Mouse (Mus musculus): ENCODE data around the gene Clint1. TPM values are rescaled to one million over a fixed set of nuclear protein-coding genes. Genes with fewer than 3 reads are reported as not detected.

The Clint1 gene
- polyA plus RNA-seq, 1 experiment from 2014 or later: 104 TPM

- no peak overlapping the region for H3K27ac ChIP-seq (ENCODE audit: low read length)
- 0 out of 2 replicates have a peak, but pooled peaks cover 4% of the 10 kb centered on the region for H3K36me3 ChIP-seq (ENCODE audit: insufficient read depth, low read length)
- 0 out of 2 replicates have a peak overlapping the region, but pooled peaks have one; percentile 75 for H3K4me2 ChIP-seq (replicated peaks; ENCODE audit: low read depth, low read length)
- no peaks in the 10 kb centered on the region for H3K27me3 ChIP-seq (ENCODE audit: insufficient read depth, low read length)
- H3K9ac ChIP-seq (replicated peaks; ENCODE audit: low read length): no peak overlapping the region
- no peaks in the 10 kb centered on the region for H3K9me3 ChIP-seq (ENCODE audit: low read length)
- no peak overlapping the region for H3K4me3 ChIP-seq (ENCODE audit: low read length)
- 68% methylated on average over 7 of the region's 7 CpGs for WGBS
- no peak for ATAC-seq (ENCODE audit: low FRiP score, low TSS enrichment)
- H3K4me1 ChIP-seq (ENCODE audit: insufficient read depth, low read length): peaks cover 34% of the 10 kb centered on the region
Observed at GRCm38 (mm10) chr11:45854381-45854780, 2.5 kb downstream of the Clint1 start.

DNA sequence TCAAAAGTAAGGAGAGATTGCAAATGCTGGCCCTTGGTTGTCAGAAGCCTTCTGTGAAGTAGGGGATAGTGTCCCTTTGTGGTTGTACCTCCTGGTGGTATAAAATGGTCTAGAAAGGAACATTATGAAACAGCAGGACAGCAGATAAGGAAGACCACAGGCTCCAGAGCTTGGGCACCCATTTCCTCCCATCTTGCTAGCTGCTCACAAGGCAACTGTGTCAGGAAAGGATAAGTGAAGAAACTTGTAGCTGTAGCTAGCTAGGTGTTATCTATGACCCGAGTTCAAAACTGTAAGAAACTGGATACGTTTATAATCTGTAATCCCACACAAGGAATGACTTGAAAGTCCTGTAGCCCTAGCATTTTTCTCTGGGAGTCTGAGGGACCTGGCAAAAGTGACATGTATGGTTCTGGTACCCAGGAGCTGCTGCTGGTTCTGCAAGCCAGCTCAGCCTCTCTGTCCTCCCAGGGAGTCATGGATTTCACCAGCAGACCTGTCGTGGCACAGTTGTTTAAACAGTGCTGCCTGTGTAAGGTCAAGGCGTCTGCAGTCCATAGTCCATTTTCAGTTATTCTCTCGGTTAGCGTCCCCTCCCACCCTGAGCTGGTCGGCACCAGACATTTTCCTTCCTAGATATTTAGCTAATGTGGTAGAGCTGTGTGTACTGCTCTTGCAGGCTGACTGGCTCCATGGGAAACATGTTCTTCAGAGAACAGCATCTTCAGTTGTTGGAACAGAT is 3.7 kb downstream of the Clint1 start:
- Histone ChIP-seq H3K27me3 (ENCODE audit: insufficient read depth, low read length) (no peaks in the 10 kb centered on the region), H3K4me2 (replicated peaks; ENCODE audit: low read depth, low read length) (peak overlapping the region; percentile 20; the same call in 1 of the 2 replicates), H3K9ac (replicated peaks; ENCODE audit: low read length) (no peak overlapping the region), H3K4me3 (ENCODE audit: low read length) (no peak overlapping the region), H3K27ac (ENCODE audit: low read length) (peak overlapping the region; percentile 45), H3K9me3 (ENCODE audit: low read length) (no peaks in the 10 kb centered on the region), H3K4me1 (ENCODE audit: insufficient read depth, low read length) (peaks cover 34% of the 10 kb centered on the region), H3K36me3 (ENCODE audit: insufficient read depth, low read length) (0 out of 2 replicates have a peak, but pooled peaks cover 12% of the 10 kb centered on the region)
- ATAC-seq (ENCODE audit: low FRiP score, low TSS enrichment): no peak
- 58% methylated on average over 7 of the region's 7 CpGs for WGBS

- 0 out of 2 replicates have a peak, but pooled peaks cover 15% of the 10 kb centered on the region for H3K36me3 ChIP-seq (ENCODE audit: insufficient read depth, low read length)
- no peak overlapping the region for H3K9ac ChIP-seq (replicated peaks; ENCODE audit: low read length)
- H3K27ac ChIP-seq (ENCODE audit: low read length): no peak overlapping the region
- H3K4me2 ChIP-seq (replicated peaks; ENCODE audit: low read depth, low read length): no peak overlapping the region
- no peaks in the 10 kb centered on the region for H3K27me3 ChIP-seq (ENCODE audit: insufficient read depth, low read length)
- WGBS: 76% methylated on average over 6 of the region's 6 CpGs
- H3K4me1 ChIP-seq (ENCODE audit: insufficient read depth, low read length): peaks cover 39% of the 10 kb centered on the region
- no peaks in the 10 kb centered on the region for H3K9me3 ChIP-seq (ENCODE audit: low read length)
- no peak overlapping the region for H3K4me3 ChIP-seq (ENCODE audit: low read length)
- no peak for ATAC-seq (ENCODE audit: low FRiP score, low TSS enrichment)
Observed at GRCm38 (mm10) chr11:45856149-45856516, 4.3 kb downstream of the Clint1 start.

- Histone ChIP-seq H3K36me3 (ENCODE audit: insufficient read depth, low read length) (0 out of 2 replicates have a peak, but pooled peaks cover 18% of the 10 kb centered on the region), H3K4me2 (replicated peaks; ENCODE audit: low read depth, low read length) (no peak overlapping the region), H3K9me3 (ENCODE audit: low read length) (no peaks in the 10 kb centered on the region), H3K4me3 (ENCODE audit: low read length) (no peak overlapping the region), H3K27me3 (ENCODE audit: insufficient read depth, low read length) (no peaks in the 10 kb centered on the region), H3K9ac (replicated peaks; ENCODE audit: low read length) (no peak overlapping the region), H3K4me1 (ENCODE audit: insufficient read depth, low read length) (peaks cover 13% of the 10 kb centered on the region; the same call in 1 of the 2 replicates), H3K27ac (ENCODE audit: low read length) (no peak overlapping the region)
- ATAC-seq (ENCODE audit: low FRiP score, low TSS enrichment): peak; percentile 15; the same call in 1 of the 2 replicates
- 45% methylated on average over 7 of the region's 7 CpGs for WGBS
Observed at GRCm38 (mm10) chr11:45861334-45861733, 9.5 kb downstream of the Clint1 start.

- 54% methylated on average over 3 of the region's 3 CpGs for WGBS
- no peak overlapping the region for H3K27ac ChIP-seq (ENCODE audit: low read length)
- no peak for ATAC-seq (ENCODE audit: low FRiP score, low TSS enrichment)
Observed at GRCm38 (mm10) chr11:45864409-45864808, 12.6 kb downstream of the Clint1 start.

DNA sequence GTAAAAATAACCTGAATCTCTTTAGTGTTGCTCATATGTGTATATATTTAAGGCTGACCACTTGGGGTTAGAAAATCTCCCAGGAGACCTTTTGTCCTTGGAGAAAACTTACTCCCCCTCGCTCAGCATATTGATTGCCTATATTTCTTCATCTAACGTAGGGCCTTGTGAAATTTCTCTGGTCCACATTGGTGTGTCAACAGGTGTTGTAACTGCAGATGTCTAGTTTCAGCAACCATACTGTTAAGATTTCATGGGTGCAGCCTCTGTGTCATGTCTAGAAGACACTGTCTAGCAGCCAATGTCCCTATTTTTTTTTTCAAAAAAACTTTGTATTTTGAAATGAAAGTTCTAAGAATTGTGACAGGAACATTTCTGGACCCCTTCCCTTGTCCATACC is 14.0 kb downstream of the Clint1 start:
- ATAC-seq (ENCODE audit: low FRiP score, low TSS enrichment): no peak
- WGBS: 78% methylated on average over 2 of the region's 2 CpGs
- Histone ChIP-seq H3K36me3 (ENCODE audit: insufficient read depth, low read length) (0 out of 2 replicates have a peak, but pooled peaks cover 14% of the 10 kb centered on the region), H3K27ac (ENCODE audit: low read length) (no peak overlapping the region), H3K27me3 (ENCODE audit: insufficient read depth, low read length) (no peaks in the 10 kb centered on the region), H3K9ac (replicated peaks; ENCODE audit: low read length) (no peak overlapping the region), H3K4me2 (replicated peaks; ENCODE audit: low read depth, low read length) (no peak overlapping the region), H3K9me3 (ENCODE audit: low read length) (no peaks in the 10 kb centered on the region), H3K4me1 (ENCODE audit: insufficient read depth, low read length) (peaks cover 15% of the 10 kb centered on the region), H3K4me3 (ENCODE audit: low read length) (no peak overlapping the region)

More at GRCm38 (mm10) chr11:45864409-45864808, 12.6 kb downstream of the Clint1 start:
- Histone ChIP-seq H3K9ac (replicated peaks; ENCODE audit: low read length) (no peak overlapping the region), H3K4me1 (ENCODE audit: insufficient read depth, low read length) (peaks cover 15% of the 10 kb centered on the region; the same call in 1 of the 2 replicates), H3K36me3 (ENCODE audit: insufficient read depth, low read length) (0 out of 2 replicates have a peak, but pooled peaks cover 23% of the 10 kb centered on the region), H3K4me2 (replicated peaks; ENCODE audit: low read depth, low read length) (no peak overlapping the region), H3K4me3 (ENCODE audit: low read length) (no peak overlapping the region), H3K27me3 (ENCODE audit: insufficient read depth, low read length) (no peaks in the 10 kb centered on the region), H3K9me3 (ENCODE audit: low read length) (no peaks in the 10 kb centered on the region)

DNA sequence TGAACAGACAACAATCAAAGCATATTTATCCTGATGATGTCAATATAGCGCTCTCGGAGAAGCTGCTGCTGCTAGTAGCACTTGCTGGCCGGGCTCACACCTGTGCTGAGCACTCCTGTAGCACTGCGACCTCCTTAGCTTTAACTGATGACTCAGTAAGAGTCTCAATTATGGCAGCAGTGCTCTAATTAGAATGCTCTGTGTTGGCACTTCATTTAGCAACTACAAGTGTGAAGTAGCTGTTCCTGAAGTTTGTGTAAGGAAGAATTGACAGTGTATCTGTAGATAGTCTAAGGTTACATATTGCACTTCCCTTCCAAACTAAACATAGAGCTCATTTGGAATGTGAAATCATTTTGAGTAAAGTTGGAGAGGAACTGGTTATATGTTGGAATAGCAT is 14.7 kb downstream of the Clint1 start:
- Histone ChIP-seq H3K36me3 (ENCODE audit: insufficient read depth, low read length) (0 out of 2 replicates have a peak, but pooled peaks cover 12% of the 10 kb centered on the region), H3K27me3 (ENCODE audit: insufficient read depth, low read length) (no peaks in the 10 kb centered on the region), H3K4me2 (replicated peaks; ENCODE audit: low read depth, low read length) (no peak overlapping the region), H3K9me3 (ENCODE audit: low read length) (no peaks in the 10 kb centered on the region), H3K9ac (replicated peaks; ENCODE audit: low read length) (no peak overlapping the region), H3K27ac (ENCODE audit: low read length) (no peak overlapping the region), H3K4me3 (ENCODE audit: low read length) (no peak overlapping the region), H3K4me1 (ENCODE audit: insufficient read depth, low read length) (peaks cover 15% of the 10 kb centered on the region)
- no peak for ATAC-seq (ENCODE audit: low FRiP score, low TSS enrichment)
- WGBS: 79% methylated on average over 4 of the region's 4 CpGs

DNA sequence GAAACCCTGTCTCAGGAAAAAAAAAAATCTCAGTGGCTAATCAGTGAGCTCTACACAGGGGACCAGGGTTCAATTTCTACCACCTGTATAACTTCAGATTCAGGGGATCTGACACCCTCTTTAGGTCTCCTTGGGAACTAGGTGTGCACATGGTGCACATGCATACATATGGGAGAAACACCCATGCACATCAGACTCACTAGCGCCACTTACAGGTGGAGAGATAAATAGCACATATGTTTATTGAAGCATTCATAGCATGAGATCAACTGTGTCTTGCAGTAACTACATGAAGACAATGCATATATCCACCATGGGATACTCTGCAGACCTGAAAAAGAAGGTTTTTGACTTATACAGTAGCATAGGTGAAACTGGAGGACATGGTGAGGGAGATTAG is 21.8 kb downstream of the Clint1 start:
- Histone ChIP-seq H3K4me1 (ENCODE audit: insufficient read depth, low read length) (peaks cover 28% of the 10 kb centered on the region), H3K36me3 (ENCODE audit: insufficient read depth, low read length) (peaks cover 13% of the 10 kb centered on the region), H3K27ac (ENCODE audit: low read length) (no peak overlapping the region), H3K4me3 (ENCODE audit: low read length) (no peak overlapping the region), H3K27me3 (ENCODE audit: insufficient read depth, low read length) (no peaks in the 10 kb centered on the region), H3K9me3 (ENCODE audit: low read length) (no peaks in the 10 kb centered on the region), H3K4me2 (replicated peaks; ENCODE audit: low read depth, low read length) (no peak overlapping the region), H3K9ac (replicated peaks; ENCODE audit: low read length) (no peak overlapping the region)
- whole genome bisulfite sequencing: 90% methylated on average over 1 of the region's 1 CpGs
- ATAC-seq (ENCODE audit: low FRiP score, low TSS enrichment): no peak

- no peak overlapping the region for H3K4me3 ChIP-seq (ENCODE audit: low read length)
- no peaks in the 10 kb centered on the region for H3K9me3 ChIP-seq (ENCODE audit: low read length)
- ATAC-seq (ENCODE audit: low FRiP score, low TSS enrichment): no peak
- H3K36me3 ChIP-seq (ENCODE audit: insufficient read depth, low read length): peaks cover 12% of the 10 kb centered on the region
- H3K9ac ChIP-seq (replicated peaks; ENCODE audit: low read length): no peak overlapping the region
- H3K4me1 ChIP-seq (ENCODE audit: insufficient read depth, low read length): peaks cover 28% of the 10 kb centered on the region
- no peaks in the 10 kb centered on the region for H3K27me3 ChIP-seq (ENCODE audit: insufficient read depth, low read length)
- no peak overlapping the region for H3K4me2 ChIP-seq (replicated peaks; ENCODE audit: low read depth, low read length)
- H3K27ac ChIP-seq (ENCODE audit: low read length): no peak overlapping the region
- 97% methylated on average over 6 of the region's 6 CpGs for WGBS
Observed at GRCm38 (mm10) chr11:45874251-45874650, 22.4 kb downstream of the Clint1 start.

DNA sequence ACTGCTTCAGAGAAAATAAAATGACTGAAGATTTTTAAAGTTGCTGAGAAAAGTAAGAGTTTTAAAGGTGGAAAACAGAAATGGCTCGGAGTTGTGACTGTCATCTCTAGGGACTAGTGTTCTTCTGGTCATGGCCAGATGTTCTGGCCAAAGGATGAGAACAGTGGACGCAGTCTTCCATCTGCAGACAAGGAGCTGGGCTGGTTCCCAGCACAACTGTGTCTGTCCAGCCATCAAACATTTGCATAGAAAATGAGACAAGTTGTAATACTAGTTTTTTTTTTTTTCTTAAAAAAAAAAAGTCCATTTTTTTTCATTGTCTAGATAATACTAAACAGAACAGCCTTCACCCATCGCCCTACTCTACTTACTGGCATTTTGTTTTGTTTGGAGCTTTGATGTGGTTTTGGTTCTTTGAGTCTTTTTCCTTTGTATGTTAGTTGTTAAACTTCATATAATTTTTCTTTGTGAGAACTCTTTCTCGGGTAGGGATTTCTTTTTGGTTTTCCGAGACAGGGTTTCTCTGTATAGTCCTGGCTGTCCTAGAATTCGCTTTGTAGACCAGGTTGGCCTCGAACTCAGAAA is 23.6 kb downstream of the Clint1 start:
- 91% methylated on average over 7 of the region's 7 CpGs for WGBS
- peaks cover 9% of the 10 kb centered on the region for H3K36me3 ChIP-seq (ENCODE audit: insufficient read depth, low read length)
- ATAC-seq (ENCODE audit: low FRiP score, low TSS enrichment): no peak
- H3K27ac ChIP-seq (ENCODE audit: low read length): no peak overlapping the region
- no peaks in the 10 kb centered on the region for H3K9me3 ChIP-seq (ENCODE audit: low read length)
- H3K4me3 ChIP-seq (ENCODE audit: low read length): no peak overlapping the region
- no peaks in the 10 kb centered on the region for H3K27me3 ChIP-seq (ENCODE audit: insufficient read depth, low read length)
- no peak overlapping the region for H3K9ac ChIP-seq (replicated peaks; ENCODE audit: low read length)
- peaks cover 35% of the 10 kb centered on the region for H3K4me1 ChIP-seq (ENCODE audit: insufficient read depth, low read length)
- no peak overlapping the region for H3K4me2 ChIP-seq (replicated peaks; ENCODE audit: low read depth, low read length)

All from kidney, embryonic 16.5 days (tissue).